Mouse (Mus musculus) ES-Bruce4 (cell line): Measurements from ENCODE around the gene Fnbp4.

Experiments
- CTCF ChIP-seq: IDR thresholded peaks from one replicate; pipeline ENCODE4 v1.8.1; 2011; ENCODE audit warnings: low read depth, low read length
- POLR2A ChIP-seq: IDR thresholded peaks from one replicate; pipeline ENCODE4 v1.8.1; 2011; ENCODE audit warnings: low read length; ENCODE audit not compliant: insufficient read depth

DNA sequence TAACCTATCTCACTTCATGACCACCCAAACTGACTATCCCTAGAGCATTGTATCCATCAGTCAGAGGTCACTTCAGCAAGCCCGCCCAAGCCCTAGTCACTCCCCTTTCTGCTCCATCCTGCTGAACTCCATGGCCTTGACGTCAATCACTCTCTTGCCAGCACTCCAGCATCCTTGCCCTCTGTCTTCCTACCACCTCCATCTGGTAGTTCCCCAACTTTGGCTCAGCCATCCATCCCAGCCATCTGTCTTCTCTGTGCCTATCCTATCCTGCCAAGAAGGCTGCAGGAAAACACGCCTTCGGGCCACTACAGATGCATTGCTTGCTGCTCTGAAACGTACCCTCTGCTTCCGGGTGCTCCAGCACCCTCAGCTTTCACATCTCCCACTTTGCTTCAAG, 78.6 kb downstream of the Fnbp4 start:
- no peak for TF ChIP-seq CTCF
- no peak for TF ChIP-seq POLR2A
